35 mouse cellular contexts compared by ENCODE assay signal in the genomic region with DNA sequence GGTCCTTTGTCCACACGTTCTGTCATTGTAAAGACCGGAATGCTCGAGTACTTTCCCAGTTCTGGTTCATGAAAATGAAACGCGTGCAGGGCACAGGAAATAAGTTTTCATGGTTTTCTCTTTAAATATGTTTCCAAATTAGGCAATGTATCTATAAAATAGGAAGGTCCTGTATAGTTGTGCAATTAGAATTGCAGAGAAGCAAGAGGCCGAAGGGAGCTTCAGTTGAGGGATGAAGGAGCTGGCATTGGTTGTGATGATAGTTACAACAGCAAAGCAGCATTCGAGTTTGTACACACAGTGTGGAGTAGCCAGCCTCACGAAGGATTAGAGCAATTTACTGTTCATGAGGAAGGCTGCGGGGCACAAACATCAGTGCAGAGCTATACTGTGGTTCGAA.
"Had no signal": no experiment of that assay in that cellular context is flagged by ENCODE, and none has a peak within 500 bp of the region (broad histone marks: within the 10 kb centered on the region; RNA-seq: fewer than 3 reads in every experiment).

No protein-coding gene starts in this region.

- H3K4me2 ChIP-seq: heart, embryonic 11.5 days; heart, embryonic 12.5 days; heart, embryonic 13.5 days; heart, embryonic 15.5 days; hindbrain, embryonic 12.5 days; hindbrain, embryonic 13.5 days; hindbrain, embryonic 14.5 days; hindbrain, embryonic 15.5 days; intestine, embryonic 15.5 days; kidney, embryonic 15.5 days had no signal

- H3K27ac ChIP-seq: heart, embryonic 10.5 days; heart, embryonic 13.5 days; heart, embryonic 15.5 days; hindbrain, embryonic 10.5 days; hindbrain, embryonic 12.5 days; hindbrain, embryonic 13.5 days; hindbrain, embryonic 14.5 days; hindbrain, embryonic 15.5 days; hindbrain, postnatal 0 days; intestine, embryonic 15.5 days; kidney, embryonic 15.5 days; kidney, postnatal 0 days; layer of hippocampus, adult 2 months had no signal

- ATAC-seq: hindbrain, embryonic 16.5 days; hindbrain, postnatal 0 days; inflammation-experienced regulatory T-cells, adult 6 months; intestine, embryonic 15.5 days; intestine, embryonic 16.5 days; intestine, postnatal 0 days had no signal

- H3K36me3 ChIP-seq: heart, embryonic 10.5 days; heart, embryonic 12.5 days; heart, embryonic 13.5 days; heart, embryonic 15.5 days; hindbrain, embryonic 10.5 days; hindbrain, embryonic 12.5 days; hindbrain, embryonic 13.5 days; hindbrain, embryonic 15.5 days; intestine, embryonic 15.5 days; kidney, embryonic 15.5 days had no signal

- H3K4me1 ChIP-seq: heart, embryonic 10.5 days; heart, embryonic 12.5 days; heart, embryonic 13.5 days; heart, embryonic 15.5 days; hindbrain, embryonic 10.5 days; hindbrain, embryonic 12.5 days; hindbrain, embryonic 13.5 days; hindbrain, embryonic 15.5 days; intestine, embryonic 15.5 days; kidney, embryonic 15.5 days had no signal

- H3K9me3 ChIP-seq: heart, embryonic 10.5 days; heart, embryonic 12.5 days; heart, embryonic 13.5 days; heart, embryonic 15.5 days; hindbrain, embryonic 10.5 days; hindbrain, embryonic 12.5 days; hindbrain, embryonic 13.5 days; hindbrain, embryonic 15.5 days; intestine, embryonic 15.5 days; kidney, embryonic 15.5 days had no signal

- H3K9ac ChIP-seq: heart, embryonic 12.5 days; heart, embryonic 13.5 days; heart, embryonic 15.5 days; hindbrain, embryonic 12.5 days; hindbrain, embryonic 13.5 days; hindbrain, embryonic 14.5 days; hindbrain, embryonic 15.5 days; intestine, embryonic 15.5 days; kidney, embryonic 15.5 days had no signal

- H3K4me3 ChIP-seq: heart, embryonic 10.5 days; heart, embryonic 12.5 days; heart, embryonic 13.5 days; heart, embryonic 15.5 days; hindbrain, embryonic 10.5 days; hindbrain, embryonic 12.5 days; hindbrain, embryonic 13.5 days; hindbrain, embryonic 15.5 days; intestine, embryonic 15.5 days; kidney, embryonic 15.5 days; layer of hippocampus, adult 2 months had no signal

- DNase-seq: heart, postnatal 10 days; heart, postnatal 14 days; heart, postnatal 36 days; heart, postnatal 4 days; kidney, adult 11 months; kidney, adult 18-20 months; kidney, adult 2 months; kidney, adult 8-10 months; kidney, adult 9 months; kidney, postnatal 10 days; kidney, postnatal 14 days; kidney, postnatal 25 days; kidney, postnatal 36 days; kidney, postnatal 4 days; layer of hippocampus, adult 9-11 months; layer of hippocampus, postnatal 36 days had no signal

- H3K27me3 ChIP-seq: heart, embryonic 12.5 days; heart, embryonic 13.5 days; heart, embryonic 15.5 days; hindbrain, embryonic 12.5 days; hindbrain, embryonic 13.5 days; hindbrain, embryonic 15.5 days; intestine, embryonic 15.5 days; kidney, embryonic 15.5 days had no signal
